Mouse (Mus musculus) heart, embryonic 14.5 days (tissue): ENCODE measurements around the gene Osbpl10. TPM values are rescaled to one million over a fixed set of nuclear protein-coding genes. Genes with fewer than 3 reads are reported as not detected.

Experiments
- ATAC-seq: fragments of 200-750 bp; cut with Nextera tagmentation; 2 replicates; pipeline ENCODE4 v1.8.0; 2017; ENCODE audit warnings: low read depth, moderate TSS enrichment; ENCODE audit not compliant: insufficient number of reproducible peaks, insufficient read depth, low FRiP score
- H3K27ac ChIP-seq, 2 experiments: fragments of 200-500 bp in 1 of 2; fragments of 300-500 bp in 1 of 2; sonication (generic) in 1 of 2; replicated peaks in 1 of 2; 2 replicates each; pipeline ENCODE4 v1.5.1; 2012 to 2014; ENCODE audit warnings: low read depth in 2 of 2, low read length in 2 of 2, control low read depth in 1 of 2, mild to moderate bottlenecking in 1 of 2, mixed read lengths in 1 of 2; ENCODE audit not compliant: control insufficient read depth in 1 of 2, insufficient read depth in 1 of 2
- H3K27me3 ChIP-seq: fragments of 300-500 bp; sonication (generic); 2 replicates; pipeline ENCODE4 v1.6.1; 2014; ENCODE audit warnings: mild to moderate bottlenecking, low read length, control low read depth; ENCODE audit not compliant: control insufficient read depth, insufficient read depth
- H3K36me3 ChIP-seq: fragments of 300-500 bp; sonication (generic); 2 replicates; pipeline ENCODE4 v1.6.1; 2014; ENCODE audit warnings: mild to moderate bottlenecking, control low read depth, low read length, mixed read lengths; ENCODE audit not compliant: control insufficient read depth, insufficient read depth
- H3K4me1 ChIP-seq, 2 experiments: fragments of 200-500 bp in 1 of 2; fragments of 300-500 bp in 1 of 2; sonication (generic) in 1 of 2; 2 replicates each; pipeline ENCODE4 v1.6.1; 2012 to 2014; ENCODE audit warnings: low read length in 2 of 2, control low read depth in 1 of 2, mixed read lengths in 1 of 2; ENCODE audit not compliant: control insufficient read depth in 2 of 2, insufficient read depth in 2 of 2
- H3K4me2 ChIP-seq: fragments of 300-500 bp; sonication (generic); 2 replicates; pipeline ENCODE4 v1.6.1; 2014; ENCODE audit warnings: mild to moderate bottlenecking, low read length
- H3K4me3 ChIP-seq, 2 experiments: fragments of 200-500 bp in 1 of 2; fragments of 300-500 bp in 1 of 2; sonication (generic) in 1 of 2; 2 replicates each; pipeline ENCODE4 v1.5.1; 2012 to 2014; ENCODE audit warnings: low read length in 2 of 2, mild to moderate bottlenecking in 2 of 2, control low read depth in 1 of 2, low read depth in 1 of 2, moderate library complexity in 1 of 2; ENCODE audit not compliant: control insufficient read depth in 1 of 2, insufficient read depth in 1 of 2
- H3K9ac ChIP-seq: fragments of 300-500 bp; sonication (generic); 2 replicates; pipeline ENCODE4 v1.6.1; 2014; ENCODE audit warnings: mild to moderate bottlenecking, low read length
- H3K9me3 ChIP-seq: fragments of 300-500 bp; sonication (generic); 2 replicates; pipeline ENCODE4 v1.6.1; 2016; ENCODE audit warnings: low read length, control low read depth; ENCODE audit not compliant: control insufficient read depth
- WGBS: fragments of 180-500 bp; shearing (Covaris S2); extraction: QIAGEN DNeasy Blood & Tissue Kit; methylation state at CpG from one replicate; pipeline ENCODE4 v1.1.7; 2014; 5-methylcytosine and 5-hydroxymethylcytosine counted together
- polyA plus RNA-seq: library from polyadenylated mRNA; unstranded; fragments of >200 nt; fragmentation: Nextera tagmentation; extraction: Ambion mirVana; gene quantifications from 2 replicates; pipeline ENCODE4 v1.2.1, GENCODE M21; 2014

Gene Osbpl10
- polyA plus RNA-seq, 1 experiment from 2014 or later, result 2.2 TPM

GRCm38 (mm10) chr9:115209737-115210136 is 231.4 kb downstream of the Osbpl10 start:
- Histone ChIP-seq H3K9ac (no peak overlapping the region), H3K36me3 (peaks cover 4% of the 10 kb centered on the region; the same call in 1 of the 2 replicates), H3K4me3 (no peak overlapping the region), H3K4me1 (peaks cover 7 to 14% of the 10 kb centered on the region in 2 experiments), H3K27ac (no peak overlapping the region), H3K9me3 (no peaks in the 10 kb centered on the region), H3K27me3 (no peaks in the 10 kb centered on the region), H3K4me2 (no peak overlapping the region)
- 86% methylated on average over 7 of the region's 7 CpGs for WGBS
- no peak for ATAC-seq

DNA sequence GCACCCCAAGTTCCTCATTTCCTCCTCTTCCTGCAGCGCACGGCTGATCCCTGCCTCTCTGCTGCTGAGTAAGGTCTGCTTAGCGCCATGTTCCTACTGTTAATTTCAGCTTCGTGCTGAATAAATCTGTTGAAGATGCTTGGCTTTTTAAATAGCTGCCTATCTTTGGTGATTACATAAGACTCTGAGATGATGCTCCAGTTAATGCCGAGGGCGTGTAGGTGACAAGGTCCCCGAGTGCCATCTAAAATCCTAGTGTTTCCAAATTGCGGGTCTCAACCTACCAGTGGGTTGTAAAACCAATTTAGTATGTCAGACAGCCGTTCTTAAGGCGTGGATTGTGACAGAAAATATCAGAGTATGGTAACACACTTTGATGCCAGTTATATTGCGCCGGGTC is 232.2 kb downstream of the Osbpl10 start:
- H3K27ac ChIP-seq, result no peak overlapping the region
- no peak for ATAC-seq
- H3K27me3 ChIP-seq, result no peaks in the 10 kb centered on the region
- peaks cover 11 to 19% of the 10 kb centered on the region in 2 experiments for H3K4me1 ChIP-seq
- 83% methylated on average over 12 of the region's 12 CpGs for WGBS
- H3K9ac ChIP-seq, result no peak overlapping the region
- H3K9me3 ChIP-seq, result no peaks in the 10 kb centered on the region
- peaks cover 4% of the 10 kb centered on the region; the same call in 1 of the 2 replicates for H3K36me3 ChIP-seq
- no peak overlapping the region for H3K4me2 ChIP-seq
- no peak overlapping the region for H3K4me3 ChIP-seq

- 90% methylated on average over 5 of the region's 5 CpGs for WGBS
- H3K27ac ChIP-seq, result no peak overlapping the region
- no peaks in the 10 kb centered on the region for H3K9me3 ChIP-seq
- peaks cover 9 to 17% of the 10 kb centered on the region in 2 experiments for H3K4me1 ChIP-seq
- H3K4me3 ChIP-seq, result no peak overlapping the region
- H3K27me3 ChIP-seq, result no peaks in the 10 kb centered on the region
- no peak overlapping the region for H3K4me2 ChIP-seq
- no peak for ATAC-seq
- no peaks in the 10 kb centered on the region for H3K36me3 ChIP-seq
- H3K9ac ChIP-seq, result no peak overlapping the region
These were observed 235.4 kb downstream of the Osbpl10 start for GRCm38 (mm10) chr9:115213755-115214264.

GRCm38 (mm10) chr9:115214572-115215571 is 236.5 kb downstream of the Osbpl10 start:
- H3K4me3 ChIP-seq, result no peak overlapping the region
- H3K27me3 ChIP-seq, result no peaks in the 10 kb centered on the region
- no peaks in the 10 kb centered on the region for H3K9me3 ChIP-seq
- no peaks in the 10 kb centered on the region for H3K36me3 ChIP-seq
- 24% methylated on average over 7 of the region's 7 CpGs for WGBS
- H3K9ac ChIP-seq, result no peak overlapping the region
- no peak for ATAC-seq
- peaks cover 9 to 17% of the 10 kb centered on the region in 2 experiments for H3K4me1 ChIP-seq
- H3K4me2 ChIP-seq, result no peak overlapping the region
- 0 out of 4 replicates have a peak overlapping the region, but pooled peaks of 1 of the 2 experiments have one; percentile 33 for H3K27ac ChIP-seq

DNA sequence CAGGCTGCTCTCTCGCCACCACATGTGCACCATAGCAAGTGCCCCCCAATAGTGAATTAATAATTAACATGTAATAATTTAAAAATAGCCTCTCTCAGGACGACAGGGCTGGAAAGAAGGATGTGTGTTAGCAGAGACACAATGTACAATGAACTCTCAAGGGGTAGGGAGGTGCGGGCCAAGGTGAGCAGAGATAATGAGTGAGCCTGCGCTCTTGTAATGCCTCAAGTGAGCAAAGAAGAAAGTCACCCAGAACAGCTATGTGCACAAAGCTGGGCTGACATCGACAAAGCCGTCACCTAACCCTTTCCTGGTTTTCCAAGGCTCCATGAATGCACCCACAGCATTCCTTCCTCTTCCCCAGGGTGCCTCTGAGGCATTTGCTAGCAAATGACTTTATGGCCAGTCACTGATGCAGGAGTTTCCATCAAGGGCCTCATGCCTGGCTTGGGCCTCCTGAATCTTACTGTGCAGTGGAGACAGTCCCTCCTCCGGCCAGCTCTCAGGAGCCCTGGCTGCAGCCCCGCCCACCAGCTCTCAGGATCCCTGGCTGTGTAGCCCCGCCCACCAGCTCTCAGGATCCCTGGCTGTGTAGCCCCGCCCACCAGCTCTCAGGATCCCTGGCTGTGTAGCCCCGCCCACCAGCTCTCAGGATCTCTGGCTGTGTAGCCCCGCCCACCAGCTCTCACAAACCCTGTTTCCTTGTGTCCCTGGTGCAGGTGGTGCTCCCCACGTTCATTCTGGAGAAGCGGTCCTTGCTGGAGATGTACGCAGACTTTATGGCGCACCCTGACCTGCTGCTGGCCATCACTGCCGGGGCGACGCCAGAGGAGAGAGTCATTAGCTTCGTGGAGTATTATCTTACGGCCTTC is 237.7 kb downstream of the Osbpl10 start:
- H3K27ac ChIP-seq, result no peak overlapping the region
- 32% methylated on average over 21 of the region's 21 CpGs for WGBS
- peaks cover 9 to 17% of the 10 kb centered on the region in 2 experiments for H3K4me1 ChIP-seq
- no peaks in the 10 kb centered on the region for H3K9me3 ChIP-seq
- H3K36me3 ChIP-seq, result no peaks in the 10 kb centered on the region
- no peak overlapping the region for H3K4me2 ChIP-seq
- ATAC-seq, result no peak
- H3K9ac ChIP-seq, result no peak overlapping the region
- H3K4me3 ChIP-seq, result no peak overlapping the region
- no peaks in the 10 kb centered on the region for H3K27me3 ChIP-seq

GRCm38 (mm10) chr9:115217984-115218383 is 239.6 kb downstream of the Osbpl10 start:
- Histone ChIP-seq H3K4me3 (no peak overlapping the region), H3K4me2 (no peak overlapping the region), H3K36me3 (no peaks in the 10 kb centered on the region), H3K9me3 (no peaks in the 10 kb centered on the region), H3K9ac (no peak overlapping the region), H3K4me1 (peaks cover 9 to 17% of the 10 kb centered on the region in 2 experiments), H3K27me3 (no peaks in the 10 kb centered on the region), H3K27ac (no peak overlapping the region)
- no peak for ATAC-seq
- WGBS, result 37% methylated on average over 9 of the region's 9 CpGs

DNA sequence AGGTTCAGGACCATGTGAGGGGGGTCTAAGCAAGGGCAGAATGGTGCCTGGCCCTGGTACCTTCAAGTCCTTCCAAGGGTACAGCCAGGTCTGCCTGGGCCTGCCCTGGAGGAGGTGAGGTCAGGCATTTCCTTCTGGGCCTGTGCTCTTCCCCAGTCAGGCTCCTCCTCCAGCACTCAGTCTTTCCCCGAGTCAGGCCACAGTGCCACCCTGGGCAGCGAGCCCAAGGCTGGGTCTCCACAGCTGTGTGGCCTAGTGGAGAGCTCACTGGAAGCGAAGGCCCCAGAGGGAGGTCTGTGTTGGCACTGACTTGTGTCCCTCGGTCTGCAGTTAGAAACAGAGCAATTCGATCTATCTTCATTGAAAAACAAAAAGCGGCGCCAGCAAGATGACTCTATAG is 242.1 kb downstream of the Osbpl10 start:
- ATAC-seq, result no peak
- Histone ChIP-seq H3K4me2 (no peak overlapping the region), H3K9me3 (no peaks in the 10 kb centered on the region), H3K9ac (no peak overlapping the region), H3K36me3 (no peaks in the 10 kb centered on the region), H3K4me3 (no peak overlapping the region), H3K27me3 (no peaks in the 10 kb centered on the region), H3K27ac (no peak overlapping the region), H3K4me1 (peaks cover 4 to 6% of the 10 kb centered on the region in 2 experiments; a peak in 2 of 4 replicates)
- 71% methylated on average over 7 of the region's 7 CpGs for WGBS
